Mouse (Mus musculus) embryonic facial prominence, embryonic 15.5 days (tissue): ENCODE data around the gene Sdc3. TPM values are rescaled to one million over a fixed set of nuclear protein-coding genes. Genes with fewer than 3 reads are reported as not detected.

Experiments used
- ATAC-seq: fragments of 200-750 bp; cut with Nextera tagmentation; 2 replicates; pipeline ENCODE4 v1.8.0; 2017; ENCODE audit warnings: low read depth, moderate TSS enrichment; ENCODE audit not compliant: insufficient number of reproducible peaks, low FRiP score, low TSS enrichment
- H3K27ac ChIP-seq: fragments of 300-500 bp; sonication (generic); replicated peaks from 2 replicates; pipeline ENCODE4 v1.5.1; 2015; ENCODE audit warnings: mild to moderate bottlenecking, inconsistent platforms
- H3K27me3 ChIP-seq: fragments of 300-500 bp; sonication (generic); 2 replicates; pipeline ENCODE4 v1.6.1; 2015; ENCODE audit warnings: inconsistent platforms
- H3K36me3 ChIP-seq: fragments of 300-500 bp; sonication (generic); 2 replicates; pipeline ENCODE4 v1.6.1; 2015; ENCODE audit warnings: mild to moderate bottlenecking, inconsistent platforms
- H3K4me1 ChIP-seq: fragments of 300-500 bp; sonication (generic); 2 replicates; pipeline ENCODE4 v1.6.1; 2015; ENCODE audit warnings: inconsistent platforms
- H3K4me2 ChIP-seq: fragments of 300-500 bp; sonication (generic); replicated peaks from 2 replicates; pipeline ENCODE4 v1.6.1; 2015; ENCODE audit warnings: mild to moderate bottlenecking, inconsistent platforms
- H3K4me3 ChIP-seq: fragments of 300-500 bp; sonication (generic); replicated peaks from 2 replicates; pipeline ENCODE4 v1.5.1; 2015; ENCODE audit warnings: mild to moderate bottlenecking, inconsistent platforms
- H3K9ac ChIP-seq: fragments of 300-500 bp; sonication (generic); 2 replicates; pipeline ENCODE4 v1.6.1; 2015; ENCODE audit warnings: inconsistent platforms
- H3K9me3 ChIP-seq: fragments of 300-500 bp; sonication (generic); replicated peaks from 2 replicates; pipeline ENCODE4 v1.6.1; 2016; ENCODE audit warnings: inconsistent platforms
- WGBS: fragments of 180-500 bp; shearing (Covaris S2); methylation state at CpG from one replicate; pipeline ENCODE4 v1.1.7; 2015; 5-methylcytosine and 5-hydroxymethylcytosine counted together
- polyA plus RNA-seq: library from polyadenylated mRNA; unstranded; fragments of >200 nt; fragmentation: Nextera tagmentation; extraction: Ambion mirVana; gene quantifications from 2 replicates; pipeline ENCODE4 v1.2.1, GENCODE M21; 2015

Sdc3 gene
- polyA plus RNA-seq, 1 experiment from 2014 or later, result 48.7 TPM

- no peak for ATAC-seq
- no peak overlapping the region for H3K4me2 ChIP-seq
- H3K9me3 ChIP-seq, result no peaks in the 10 kb centered on the region
- H3K4me3 ChIP-seq, result no peak overlapping the region
- no peak overlapping the region for H3K9ac ChIP-seq
- 45% methylated on average over 4 of the region's 4 CpGs for WGBS
- H3K27me3 ChIP-seq, result no peaks in the 10 kb centered on the region
- H3K36me3 ChIP-seq, result no peaks in the 10 kb centered on the region
- H3K4me1 ChIP-seq, result peaks cover 55% of the 10 kb centered on the region
- no peak overlapping the region for H3K27ac ChIP-seq
Observed at GRCm38 (mm10) chr4:130794771-130795170, 2.4 kb downstream of the Sdc3 start.

GRCm38 (mm10) chr4:130795970-130796369 lies 3.6 kb downstream of the Sdc3 start:
- no peak overlapping the region for H3K27ac ChIP-seq
- no peak for ATAC-seq
- H3K4me3 ChIP-seq, result no peak overlapping the region
- no peak overlapping the region for H3K4me2 ChIP-seq
- no peaks in the 10 kb centered on the region for H3K9me3 ChIP-seq
- 82% methylated on average over 6 of the region's 6 CpGs for WGBS
- no peaks in the 10 kb centered on the region for H3K36me3 ChIP-seq
- H3K27me3 ChIP-seq, result no peaks in the 10 kb centered on the region
- peaks cover 58% of the 10 kb centered on the region for H3K4me1 ChIP-seq
- H3K9ac ChIP-seq, result no peak overlapping the region

GRCm38 (mm10) chr4:130797201-130798051 lies 5.1 kb downstream of the Sdc3 start:
- peak overlapping the region; percentile 11; the same call in 1 of the 2 replicates for H3K27ac ChIP-seq
- 28% methylated on average over 15 of the region's 15 CpGs for WGBS

GRCm38 (mm10) chr4:130798416-130798815 lies 6.1 kb downstream of the Sdc3 start:
- no peak for ATAC-seq
- Histone ChIP-seq H3K4me1 (peaks cover 55% of the 10 kb centered on the region), H3K4me2 (no peak overlapping the region), H3K27ac (0 out of 2 replicates have a peak overlapping the region, but pooled peaks have one; percentile 44), H3K4me3 (no peak overlapping the region), H3K27me3 (no peaks in the 10 kb centered on the region), H3K9me3 (no peaks in the 10 kb centered on the region), H3K9ac (no peak overlapping the region), H3K36me3 (no peaks in the 10 kb centered on the region)
- WGBS, result 51% methylated on average over 1 of the region's 1 CpGs

More at GRCm38 (mm10) chr4:130797201-130798051, 5.1 kb downstream of the Sdc3 start:
- H3K9me3 ChIP-seq, result no peaks in the 10 kb centered on the region
- ATAC-seq, result peak; percentile 44
- no peaks in the 10 kb centered on the region for H3K36me3 ChIP-seq
- no peak overlapping the region for H3K9ac ChIP-seq
- H3K4me2 ChIP-seq, result peak overlapping the region; percentile 22; the same call in 1 of the 2 replicates
- no peaks in the 10 kb centered on the region for H3K27me3 ChIP-seq
- H3K4me3 ChIP-seq, result no peak overlapping the region
- H3K4me1 ChIP-seq, result peaks cover 59% of the 10 kb centered on the region

GRCm38 (mm10) chr4:130799118-130799517 lies 6.8 kb downstream of the Sdc3 start:
- Histone ChIP-seq H3K4me2 (no peak overlapping the region), H3K4me3 (no peak overlapping the region), H3K9ac (peak overlapping the region; percentile 9; the same call in 1 of the 2 replicates), H3K9me3 (no peaks in the 10 kb centered on the region), H3K27ac (no peak overlapping the region), H3K36me3 (no peaks in the 10 kb centered on the region), H3K27me3 (no peaks in the 10 kb centered on the region), H3K4me1 (peaks cover 58% of the 10 kb centered on the region)
- WGBS, result 43% methylated on average over 4 of the region's 4 CpGs
- ATAC-seq, result no peak

GRCm38 (mm10) chr4:130799582-130799981 lies 7.2 kb downstream of the Sdc3 start:
- no peak overlapping the region for H3K4me2 ChIP-seq
- H3K9ac ChIP-seq, result 0 out of 2 replicates have a peak overlapping the region, but pooled peaks have one; percentile 9
- no peaks in the 10 kb centered on the region for H3K36me3 ChIP-seq
- H3K27ac ChIP-seq, result no peak overlapping the region
- H3K27me3 ChIP-seq, result no peaks in the 10 kb centered on the region
- WGBS, result 80% methylated on average over 5 of the region's 5 CpGs
- H3K4me1 ChIP-seq, result peaks cover 59% of the 10 kb centered on the region
- no peaks in the 10 kb centered on the region for H3K9me3 ChIP-seq
- no peak overlapping the region for H3K4me3 ChIP-seq
- no peak for ATAC-seq

- peaks cover 64% of the 10 kb centered on the region for H3K4me1 ChIP-seq
- no peaks in the 10 kb centered on the region for H3K36me3 ChIP-seq
- no peak overlapping the region for H3K27ac ChIP-seq
- H3K9me3 ChIP-seq, result no peaks in the 10 kb centered on the region
- no peak overlapping the region for H3K9ac ChIP-seq
- H3K4me2 ChIP-seq, result no peak overlapping the region
- no peak overlapping the region for H3K4me3 ChIP-seq
- ATAC-seq, result no peak
- 83% methylated on average over 6 of the region's 6 CpGs for WGBS
- no peaks in the 10 kb centered on the region for H3K27me3 ChIP-seq
Observed at GRCm38 (mm10) chr4:130800147-130800546, 7.8 kb downstream of the Sdc3 start.

GRCm38 (mm10) chr4:130801198-130801597 lies 8.9 kb downstream of the Sdc3 start:
- ATAC-seq, result no peak
- Histone ChIP-seq H3K4me3 (no peak overlapping the region), H3K9me3 (no peaks in the 10 kb centered on the region), H3K4me2 (no peak overlapping the region), H3K9ac (no peak overlapping the region), H3K36me3 (no peaks in the 10 kb centered on the region), H3K27ac (no peak overlapping the region), H3K4me1 (peaks cover 75% of the 10 kb centered on the region), H3K27me3 (no peaks in the 10 kb centered on the region)
- 86% methylated on average over 5 of the region's 5 CpGs for WGBS

GRCm38 (mm10) chr4:130801624-130802329 lies 9.4 kb downstream of the Sdc3 start:
- no peak for ATAC-seq
- no peaks in the 10 kb centered on the region for H3K9me3 ChIP-seq
- H3K4me2 ChIP-seq, result no peak overlapping the region
- H3K4me1 ChIP-seq, result peaks cover 71% of the 10 kb centered on the region
- no peak overlapping the region for H3K4me3 ChIP-seq
- no peaks in the 10 kb centered on the region for H3K27me3 ChIP-seq
- H3K27ac ChIP-seq, result peak overlapping the region; percentile 17; the same call in 1 of the 2 replicates
- 58% methylated on average over 10 of the region's 10 CpGs for WGBS
- no peak overlapping the region for H3K9ac ChIP-seq
- H3K36me3 ChIP-seq, result no peaks in the 10 kb centered on the region

- no peak for ATAC-seq
- Histone ChIP-seq H3K4me2 (no peak overlapping the region), H3K4me3 (no peak overlapping the region), H3K27me3 (no peaks in the 10 kb centered on the region), H3K9ac (no peak overlapping the region), H3K9me3 (no peaks in the 10 kb centered on the region), H3K36me3 (no peaks in the 10 kb centered on the region), H3K27ac (no peak overlapping the region), H3K4me1 (peaks cover 54% of the 10 kb centered on the region)
- WGBS, result 74% methylated on average over 2 of the region's 2 CpGs
Observed at GRCm38 (mm10) chr4:130803591-130803990, 11.3 kb downstream of the Sdc3 start.

GRCm38 (mm10) chr4:130804292-130804691 lies 12.0 kb downstream of the Sdc3 start:
- Histone ChIP-seq H3K36me3 (no peaks in the 10 kb centered on the region), H3K4me3 (no peak overlapping the region), H3K9ac (no peak overlapping the region), H3K4me1 (peaks cover 47% of the 10 kb centered on the region), H3K4me2 (no peak overlapping the region), H3K27me3 (no peaks in the 10 kb centered on the region), H3K27ac (no peak overlapping the region), H3K9me3 (no peaks in the 10 kb centered on the region)
- no peak for ATAC-seq
- whole genome bisulfite sequencing, result 48% methylated on average over 2 of the region's 2 CpGs
